In the genomic region with DNA sequence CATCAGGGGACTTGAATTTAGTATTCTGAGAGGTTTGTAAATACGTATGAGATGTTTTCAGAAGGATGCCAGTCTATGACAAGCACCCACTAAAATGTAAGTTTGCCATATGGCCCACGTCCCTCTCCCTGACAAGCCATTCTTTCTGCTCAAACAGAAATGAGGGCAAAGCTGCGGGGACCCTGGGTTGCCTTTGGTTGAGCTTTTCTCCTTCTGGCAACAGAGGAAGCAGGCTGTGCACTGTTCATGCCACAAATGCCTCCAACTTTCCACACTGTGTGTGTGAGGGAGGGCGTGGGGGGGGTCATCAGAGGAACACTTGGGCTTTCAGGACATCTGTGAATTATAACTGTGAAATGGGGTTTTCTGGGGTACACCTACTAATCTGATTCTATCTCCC, we compare ENCODE assay signal across 20 mouse cellular contexts.
"Had no signal": no experiment of that assay in that cellular context is flagged by ENCODE, and none has a peak within 500 bp of the region (broad histone marks: within the 10 kb centered on the region; RNA-seq: fewer than 3 reads in every experiment).

No protein-coding gene starts in this region.

- DNase-seq: kidney, postnatal 14 days; kidney, postnatal 4 days; left cerebral cortex, postnatal 4 days; liver, postnatal 0 days; lung, embryonic 14.5 days; retina, postnatal 1 day; right cerebral cortex, postnatal 25 days; spleen, adult 18-20 months; thymus, postnatal 25 days had no signal

- ATAC-seq: liver, postnatal 0 days; lung, postnatal 0 days; midbrain, embryonic 15.5 days had no signal

- H3K36me3 ChIP-seq: limb, embryonic 12.5 days; limb, embryonic 15.5 days; midbrain, embryonic 12.5 days; midbrain, embryonic 15.5 days; neural tube, embryonic 12.5 days; neural tube, embryonic 15.5 days; stomach, embryonic 15.5 days had no signal

- H3K4me2 ChIP-seq: limb, embryonic 12.5 days; limb, embryonic 15.5 days; liver, embryonic 11.5 days; lung, embryonic 14.5 days; midbrain, embryonic 12.5 days; midbrain, embryonic 15.5 days; neural tube, embryonic 12.5 days; neural tube, embryonic 15.5 days; stomach, embryonic 15.5 days had no signal

- H3K9ac ChIP-seq: limb, embryonic 12.5 days; limb, embryonic 15.5 days; liver, embryonic 14.5 days; liver, postnatal 0 days; lung, embryonic 14.5 days; midbrain, embryonic 12.5 days; midbrain, embryonic 15.5 days; neural tube, embryonic 12.5 days; neural tube, embryonic 15.5 days; stomach, embryonic 15.5 days had no signal

- H3K4me3 ChIP-seq: limb, embryonic 12.5 days; limb, embryonic 15.5 days; midbrain, embryonic 12.5 days; midbrain, embryonic 15.5 days; neural tube, embryonic 12.5 days; neural tube, embryonic 15.5 days; stomach, embryonic 15.5 days had no signal

- H3K4me1 ChIP-seq: limb, embryonic 12.5 days; limb, embryonic 15.5 days; stomach, embryonic 15.5 days had no signal

- H3K9me3 ChIP-seq: limb, embryonic 12.5 days; limb, embryonic 15.5 days; midbrain, embryonic 12.5 days; midbrain, embryonic 15.5 days; neural tube, embryonic 12.5 days; neural tube, embryonic 15.5 days; stomach, embryonic 15.5 days had no signal

- H3K27me3 ChIP-seq: limb, embryonic 12.5 days; limb, embryonic 15.5 days; midbrain, embryonic 12.5 days; midbrain, embryonic 15.5 days; neural tube, embryonic 12.5 days; neural tube, embryonic 15.5 days; stomach, embryonic 15.5 days had no signal

- H3K27ac ChIP-seq: limb, embryonic 12.5 days; limb, embryonic 15.5 days; liver, embryonic 14.5 days; macrophage; midbrain, embryonic 12.5 days; midbrain, embryonic 15.5 days; neural tube, embryonic 12.5 days; neural tube, embryonic 15.5 days; stomach, embryonic 15.5 days had no signal
